Mouse (Mus musculus): ENCODE measurements at regions not wholly inside any gene's neighbourhood (a gene's known extent, or its start where the extent isn't known, plus 50 kb on each side); places are given as distances from the start of the nearest gene placed in this dataset.

DNA sequence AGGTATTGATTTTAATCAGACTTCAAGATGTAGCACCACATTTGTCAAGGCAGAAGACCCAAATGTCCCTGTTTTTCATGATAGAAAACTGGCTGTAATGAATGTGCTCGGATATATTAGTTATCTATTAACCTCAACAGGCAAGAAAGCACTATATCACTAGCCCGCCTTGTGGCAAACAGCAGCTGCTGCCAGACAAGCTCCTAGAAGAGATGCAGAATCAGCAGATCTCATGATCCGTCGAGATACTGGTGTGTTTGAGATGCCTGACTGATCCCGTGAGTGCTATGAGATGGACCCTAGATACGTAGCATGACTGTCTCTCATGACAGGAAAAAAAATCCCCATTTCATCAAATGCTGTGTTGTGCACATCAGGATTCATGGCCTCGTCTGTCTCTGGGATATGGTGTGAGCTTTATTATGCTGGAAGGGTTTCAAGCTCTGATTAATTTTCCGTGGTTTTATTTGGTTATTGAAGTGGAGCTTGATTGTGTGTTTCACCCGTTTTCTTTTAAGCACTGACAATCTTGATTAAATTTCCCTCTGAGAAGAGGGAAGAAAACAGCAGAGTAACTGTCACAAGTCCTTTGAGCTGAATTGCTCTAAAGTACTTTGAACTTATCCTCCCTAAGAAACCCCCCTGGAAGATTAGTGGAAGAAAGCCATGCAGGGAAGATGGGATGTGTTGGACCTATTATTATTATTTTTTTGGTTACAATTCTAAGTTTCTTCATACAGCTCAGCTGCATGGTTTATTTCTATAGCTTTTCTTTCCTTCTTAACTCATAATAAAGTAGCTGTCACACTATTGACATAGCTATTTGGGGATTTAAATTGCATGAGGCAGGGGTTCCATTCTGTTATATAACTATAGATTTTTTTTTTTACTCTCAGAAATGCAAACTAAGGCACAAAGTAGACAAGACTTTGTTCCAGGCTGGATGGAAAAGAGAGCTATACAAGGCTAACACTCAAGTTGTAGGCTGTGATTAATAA lies 287.4 kb upstream of the Frg1 start:
- DNase-seq (ENCODE audit: low spot score in 2 of 2), result no peak

Measured in spleen, postnatal 10 days (tissue).